Mouse (Mus musculus) testis, adult 2 months (tissue): ENCODE data around the gene Fzr1. TPM values are rescaled to one million over a fixed set of nuclear protein-coding genes. Genes with fewer than 3 reads are reported as not detected.

Experiments used
- H3K27ac ChIP-seq: fragments of 200-500 bp; 2 replicates; pipeline ENCODE4 v1.5.1; 2012; ENCODE audit warnings: low read depth, low read length; ENCODE audit not compliant: control insufficient read depth, insufficient read depth
- H3K27me3 ChIP-seq: fragments of 200-500 bp; 2 replicates; pipeline ENCODE4 v1.6.1; 2012; ENCODE audit warnings: mild to moderate bottlenecking, low read length, moderate library complexity; ENCODE audit not compliant: control insufficient read depth, insufficient read depth
- H3K36me3 ChIP-seq: fragments of 200-500 bp; 2 replicates; pipeline ENCODE4 v1.6.1; 2012; ENCODE audit warnings: mild to moderate bottlenecking, low read length; ENCODE audit not compliant: control insufficient read depth, insufficient read depth
- H3K4me1 ChIP-seq: fragments of 200-500 bp; 2 replicates; pipeline ENCODE4 v1.6.1; 2012; ENCODE audit warnings: low read length; ENCODE audit not compliant: control insufficient read depth, insufficient read depth
- H3K4me3 ChIP-seq: fragments of 200-500 bp; 2 replicates; pipeline ENCODE4 v1.5.1; 2012; ENCODE audit warnings: low read depth, mild to moderate bottlenecking, low read length, moderate library complexity, mixed read lengths; ENCODE audit not compliant: control insufficient read depth
- CTCF ChIP-seq: fragments of 200-500 bp; IDR thresholded peaks from 2 replicates; pipeline ENCODE4 v1.5.1; 2012; ENCODE audit warnings: low read depth, mild to moderate bottlenecking, inconsistent platforms, low read length, moderate library complexity; ENCODE audit not compliant: control insufficient read depth, insufficient read depth, insufficient replicate concordance
- POLR2A ChIP-seq: fragments of 200-500 bp; IDR thresholded peaks from 2 replicates; pipeline ENCODE4 v1.6.1; 2012; ENCODE audit warnings: low read depth, mild to moderate bottlenecking, inconsistent platforms, low read length, moderate library complexity; ENCODE audit not compliant: control insufficient read depth
- polyA plus RNA-seq: library from polyadenylated mRNA; depleted of rRNA; stranded (reverse); fragments of >200 nt; gene quantifications from 2 replicates; pipeline ENCODE4 v1.2.3, GENCODE M21; 2012

Gene Fzr1
- polyA plus RNA-seq, 1 experiment: 161 TPM

DNA sequence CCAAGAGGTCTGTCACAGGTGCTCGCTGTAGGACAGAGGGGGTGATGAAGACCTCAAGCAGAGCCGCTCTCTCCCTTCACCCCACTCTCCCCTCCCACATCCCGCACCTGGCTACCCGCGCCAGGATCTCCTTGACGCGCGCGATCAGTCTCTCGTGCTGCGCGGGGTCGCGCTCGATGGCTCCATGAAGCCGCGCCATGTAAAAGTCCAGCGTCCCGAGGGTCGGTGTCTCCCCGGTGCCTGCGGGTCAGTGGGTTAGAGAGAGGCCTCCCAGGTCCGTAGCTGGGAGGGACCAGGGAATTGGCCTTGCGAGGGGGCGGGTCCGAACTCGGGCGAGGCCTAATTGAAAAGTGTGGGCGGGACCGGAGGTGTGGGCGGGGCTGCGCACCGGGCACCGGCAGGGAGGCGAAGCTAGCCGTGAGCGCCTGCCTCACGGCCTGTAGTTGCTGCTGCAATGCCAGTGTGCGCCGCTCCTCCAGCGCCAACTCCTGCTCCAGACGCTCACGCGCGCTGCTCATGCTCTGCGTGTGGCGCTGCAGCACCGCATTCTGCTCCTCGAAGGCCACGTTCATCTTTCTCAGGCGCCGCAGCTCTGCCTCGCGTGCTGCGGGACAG lies 31.8 kb downstream of the Fzr1 start:
- peak overlapping the region; percentile 82 for H3K4me3 ChIP-seq
- peak; percentile 16; the same call in 1 of the 2 replicates for TF ChIP-seq CTCF
- TF ChIP-seq POLR2A: peak; percentile 79; the same call in 1 of the 2 replicates
- H3K4me1 ChIP-seq: peaks cover 35% of the 10 kb centered on the region
- H3K36me3 ChIP-seq: no peaks in the 10 kb centered on the region
- H3K27ac ChIP-seq: peak overlapping the region; percentile 50
- no peaks in the 10 kb centered on the region for H3K27me3 ChIP-seq

DNA sequence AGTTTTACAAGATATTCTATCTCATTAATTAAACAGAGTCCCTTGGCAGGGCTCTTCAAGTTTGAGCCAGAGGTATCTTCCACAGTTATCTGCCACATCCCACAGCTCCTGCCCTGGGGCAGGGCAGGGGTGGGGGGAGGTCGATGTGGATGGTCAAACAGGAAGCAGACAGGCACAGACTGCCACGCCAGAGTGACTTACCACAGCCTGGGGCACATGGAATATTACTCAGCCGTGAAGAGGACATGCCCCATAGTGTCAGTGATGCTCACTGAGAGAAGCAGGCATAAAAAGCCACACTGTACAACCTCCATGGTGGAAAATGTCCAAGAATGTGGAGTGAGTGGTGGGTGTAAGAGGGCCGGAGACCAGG lies 33.2 kb downstream of the Fzr1 start:
- Histone ChIP-seq H3K4me1 (peaks cover 40% of the 10 kb centered on the region), H3K4me3 (no peak overlapping the region), H3K36me3 (no peaks in the 10 kb centered on the region), H3K27ac (peak overlapping the region; percentile 30; the same call in 1 of the 2 replicates), H3K27me3 (no peaks in the 10 kb centered on the region)
- no peak for TF ChIP-seq POLR2A
- no peak for TF ChIP-seq CTCF

- Histone ChIP-seq H3K27me3 (no peaks in the 10 kb centered on the region), H3K36me3 (no peaks in the 10 kb centered on the region), H3K27ac (peak overlapping the region; percentile 19; the same call in 1 of the 2 replicates), H3K4me1 (peaks cover 37% of the 10 kb centered on the region), H3K4me3 (no peak overlapping the region)
- TF ChIP-seq CTCF: no peak
- no peak for TF ChIP-seq POLR2A
These were observed 33.7 kb downstream of the Fzr1 start for GRCm38 (mm10) chr10:81344421-81345161.

- H3K4me1 ChIP-seq: peaks cover 36% of the 10 kb centered on the region
- no peaks in the 10 kb centered on the region for H3K36me3 ChIP-seq
- TF ChIP-seq POLR2A (no peak), CTCF (no peak)
- peak within 1 kb of the TSS; percentile 39 for H3K27ac ChIP-seq
- no peaks in the 10 kb centered on the region for H3K27me3 ChIP-seq
- peak within 1 kb of the TSS; percentile 66 for H3K4me3 ChIP-seq
These were observed 35.4 kb downstream of the Fzr1 start, which contains the start of gene Gipc3 for GRCm38 (mm10) chr10:81342686-81343505. Gene Gipc3, minus strand, starts transcription at chr10:81343266.

DNA sequence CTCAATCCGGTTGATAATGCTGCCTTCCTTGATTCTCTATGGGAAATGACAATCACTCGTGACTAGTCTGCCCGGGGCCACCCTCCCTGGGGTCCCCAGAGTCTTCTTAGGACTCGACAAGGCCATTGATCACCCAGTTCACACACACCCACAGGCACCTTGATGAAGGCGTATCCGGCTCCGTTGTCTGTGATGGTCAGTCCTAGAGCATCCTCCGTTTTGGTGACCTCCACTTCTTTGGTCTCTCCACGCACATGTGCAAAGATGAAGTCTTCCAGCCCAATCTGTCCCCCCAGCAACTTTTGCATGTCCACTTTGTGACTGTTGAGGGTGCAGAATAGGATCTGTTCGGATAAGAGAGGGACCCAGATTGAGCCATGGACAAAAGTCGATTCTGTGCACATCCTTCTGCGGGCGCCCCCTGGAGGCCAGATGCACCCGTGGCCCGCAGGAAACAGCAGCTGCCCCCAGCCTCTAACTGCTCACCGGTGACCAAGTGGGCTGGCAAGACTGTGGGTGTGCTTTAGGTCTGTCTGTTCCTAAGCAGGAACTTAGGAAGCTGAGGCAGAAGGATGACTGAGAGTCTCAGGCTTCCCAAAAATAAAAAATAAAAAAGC lies 36.9 kb downstream of the Fzr1 start:
- no peak overlapping the region for H3K27ac ChIP-seq
- TF ChIP-seq CTCF (peak; percentile 64), POLR2A (no peak)
- peaks cover 45% of the 10 kb centered on the region for H3K4me1 ChIP-seq
- H3K4me3 ChIP-seq: no peak overlapping the region
- no peaks in the 10 kb centered on the region for H3K36me3 ChIP-seq
- H3K27me3 ChIP-seq: no peaks in the 10 kb centered on the region

DNA sequence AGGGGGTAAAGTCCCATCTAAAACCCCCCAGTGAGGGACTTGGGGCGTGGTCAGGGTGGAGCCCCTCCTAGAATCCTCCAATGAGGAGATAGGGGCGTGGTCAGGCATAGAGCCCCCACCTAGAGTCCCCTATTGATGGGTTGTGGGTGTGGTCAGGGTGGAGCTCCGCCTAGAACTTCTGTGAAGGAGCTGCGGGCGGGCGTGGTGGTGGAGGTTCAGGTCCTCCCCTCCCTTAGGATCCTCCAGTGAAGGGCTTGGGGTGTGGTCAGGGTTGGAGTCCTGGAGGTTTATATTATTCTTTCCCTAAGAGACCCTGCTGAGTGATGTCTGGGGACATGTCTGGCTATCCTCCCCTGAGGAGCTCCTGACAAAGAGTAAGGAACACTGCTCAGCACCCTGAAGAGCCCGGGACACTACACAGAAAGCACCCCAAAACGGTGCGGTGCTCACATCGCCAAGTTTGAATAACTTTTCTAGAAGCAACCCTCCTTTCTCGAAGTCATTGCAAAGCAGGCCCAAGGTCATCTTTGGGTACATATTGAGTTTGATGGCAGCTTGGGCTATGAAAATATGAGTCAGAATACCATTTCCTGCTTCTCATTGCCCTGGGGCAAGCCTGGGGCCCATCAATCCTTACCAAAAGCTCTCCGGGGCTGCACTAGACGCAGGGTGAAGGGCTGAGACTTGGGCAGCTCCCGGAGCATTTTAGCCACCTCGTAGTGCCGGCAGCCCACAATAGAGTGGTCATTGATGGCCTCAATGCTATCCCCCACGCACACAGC lies 37.6 kb downstream of the Fzr1 start:
- Histone ChIP-seq H3K4me1 (peaks cover 45% of the 10 kb centered on the region), H3K36me3 (no peaks in the 10 kb centered on the region), H3K27ac (no peak overlapping the region), H3K27me3 (no peaks in the 10 kb centered on the region), H3K4me3 (no peak overlapping the region)
- no peak for TF ChIP-seq POLR2A
- TF ChIP-seq CTCF: no peak
